9 mouse cellular contexts compared by ENCODE assay signal in the genomic region with DNA sequence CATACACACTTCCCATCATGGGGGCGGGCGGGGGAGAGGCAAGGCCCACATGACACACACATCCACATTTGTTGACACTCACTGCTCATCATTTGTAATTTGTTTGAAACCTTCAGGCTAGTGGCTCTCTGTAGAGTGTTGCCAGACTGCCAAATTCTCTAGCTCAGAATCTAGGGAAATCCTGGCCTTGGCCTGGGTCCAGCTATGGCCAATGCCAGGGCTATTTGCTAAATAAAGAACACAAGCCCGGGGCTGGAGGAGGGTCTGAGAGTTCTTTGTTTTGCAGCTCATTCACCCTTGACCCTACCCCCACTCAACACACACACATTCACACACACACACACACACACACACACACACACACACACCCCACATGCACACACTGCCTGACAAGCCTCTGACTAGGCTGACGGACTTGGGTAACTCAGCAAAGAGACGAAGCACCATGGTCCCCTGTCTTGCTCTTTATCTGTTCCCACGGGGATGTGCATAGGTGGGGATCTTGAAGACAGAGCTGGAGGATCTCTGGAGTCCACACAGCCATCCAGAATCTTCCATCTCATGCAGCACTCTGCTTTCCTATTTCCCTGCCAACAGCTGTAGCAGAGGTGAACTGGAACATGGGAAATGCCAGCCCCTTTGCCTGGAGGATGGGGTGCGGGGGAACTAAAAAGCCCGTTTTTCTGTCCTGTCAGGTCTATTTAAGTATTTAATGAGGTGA.
DNase-seq lines count a peak whose midpoint lies in the region; ATAC-seq lines count a peak whose summit lies in the region.
"Had no signal": no experiment of that assay in that cellular context is flagged by ENCODE, and none has a peak within 500 bp of the region (broad histone marks: within the 10 kb centered on the region; RNA-seq: fewer than 3 reads in every experiment).

No protein-coding gene starts in this region.

- peaks cover 10% of the 10 kb centered on the region; the same call in 1 of the 2 replicates for H3K27me3 ChIP-seq in forebrain, embryonic 13.5 days
- H3K27me3 ChIP-seq in heart, embryonic 15.5 days, result peaks cover 73% of the 10 kb centered on the region
- peaks cover 3% of the 10 kb centered on the region for H3K27me3 ChIP-seq in lung, embryonic 16.5 days (ENCODE audit: control insufficient read depth, insufficient read depth, low read depth, low read length)

- peak overlapping the region; percentile 27; the same call in 1 of the 2 replicates for H3K27ac ChIP-seq in forebrain, embryonic 13.5 days
- no peak overlapping the region for H3K27ac ChIP-seq in heart, embryonic 15.5 days
- peak overlapping the region; percentile 70 for H3K27ac ChIP-seq in lung, embryonic 16.5 days (ENCODE audit: low read length)

- no peak overlapping the region for H3K9ac ChIP-seq in forebrain, embryonic 13.5 days
- no peak overlapping the region for H3K9ac ChIP-seq in heart, embryonic 15.5 days
- H3K9ac ChIP-seq in lung, embryonic 16.5 days (ENCODE audit: low read length), result no peak overlapping the region

- peak overlapping the region; percentile 3; the same call in 1 of the 2 replicates for H3K4me2 ChIP-seq in forebrain, embryonic 13.5 days
- H3K4me2 ChIP-seq in heart, embryonic 15.5 days, result peak overlapping the region; percentile 2
- no peak overlapping the region for H3K4me2 ChIP-seq in lung, embryonic 16.5 days (ENCODE audit: low read depth, low read length)

- no peak overlapping the region for H3K4me3 ChIP-seq in forebrain, embryonic 13.5 days
- no peak overlapping the region for H3K4me3 ChIP-seq in heart, embryonic 15.5 days
- no peak overlapping the region for H3K4me3 ChIP-seq in lung, embryonic 16.5 days (ENCODE audit: low read length)

- no peaks in the 10 kb centered on the region for H3K36me3 ChIP-seq in forebrain, embryonic 13.5 days (ENCODE audit: poor library complexity, severe bottlenecking)
- H3K36me3 ChIP-seq in heart, embryonic 15.5 days, result no peaks in the 10 kb centered on the region
- no peaks in the 10 kb centered on the region for H3K36me3 ChIP-seq in lung, embryonic 16.5 days (ENCODE audit: control insufficient read depth, insufficient read depth, low read length)
- H3K36me3 ChIP-seq: G1E had no signal

- H3K9me3 ChIP-seq in forebrain, embryonic 13.5 days (replicated peaks), result no peaks in the 10 kb centered on the region
- no peaks in the 10 kb centered on the region for H3K9me3 ChIP-seq in heart, embryonic 15.5 days (replicated peaks)
- H3K9me3 ChIP-seq in lung, embryonic 16.5 days (ENCODE audit: control insufficient read depth, low read length), result no peaks in the 10 kb centered on the region

- peaks cover 30% of the 10 kb centered on the region for H3K4me1 ChIP-seq in forebrain, embryonic 13.5 days
- peaks cover 23% of the 10 kb centered on the region for H3K4me1 ChIP-seq in heart, embryonic 15.5 days (replicated peaks)
- H3K4me1 ChIP-seq in lung, embryonic 16.5 days (replicated peaks; ENCODE audit: control insufficient read depth, insufficient read depth, low read length), result peaks cover 19% of the 10 kb centered on the region

- ATAC-seq in forebrain, embryonic 13.5 days, result peak; percentile 75
- peak; percentile 50; the same call in 1 of the 2 replicates for ATAC-seq in heart, embryonic 15.5 days (replicated peaks; ENCODE audit: insufficient number of reproducible peaks, insufficient read depth, low FRiP score, low read depth)
- peak; percentile 85 for ATAC-seq in lung, embryonic 16.5 days (ENCODE audit: low read depth)

- WGBS in forebrain, embryonic 13.5 days, result 41% methylated on average over 8 of the region's 8 CpGs
- WGBS in heart, embryonic 15.5 days, result 47% methylated on average over 8 of the region's 8 CpGs
- 34% methylated on average over 8 of the region's 8 CpGs for WGBS in lung, embryonic 16.5 days

- peak; percentile 32 for DNase-seq in urinary bladder, adult 2 months (ENCODE audit: low spot score)
- no peak for DNase-seq in urinary bladder, postnatal 10 days (ENCODE audit: low spot score)
- DNase-seq in layer of hippocampus, adult 8-10 months (ENCODE audit: low spot score in 2 of 2), result peak; percentile 74 to 77
- peak; percentile 72 for DNase-seq in right cerebral cortex, postnatal 4 days
- DNase-seq in thymus, postnatal 10 days (ENCODE audit: low spot score in 2 of 2), result no peak

Comparison
In these comparisons a context has a peak if more than half of its experiments do, and no peak if none do; other contexts are left out.
1. DNase-seq: peak in urinary bladder, adult 2 months (single experiment), layer of hippocampus, adult 8-10 months (2 of 2) and right cerebral cortex, postnatal 4 days (single experiment); none in urinary bladder, postnatal 10 days (single experiment) and thymus, postnatal 10 days (0 of 2).
2. Peak in every context shown above with its lines, with median percentiles within 50 percentile points of each other: ATAC-seq.